Mouse (Mus musculus) liver, embryonic 11.5 days (tissue): ENCODE data around the gene Mrtfa. TPM values are rescaled to one million over a fixed set of nuclear protein-coding genes. Genes with fewer than 3 reads are reported as not detected.

Source experiments
- ATAC-seq: fragments of 200-750 bp; cut with Nextera tagmentation; replicated peaks from 2 replicates; pipeline ENCODE4 v1.8.0; 2017; ENCODE audit warnings: moderate number of reproducible peaks, mild to moderate bottlenecking, moderate TSS enrichment, moderate library complexity; ENCODE audit not compliant: low FRiP score
- DNase-seq: peaks from one replicate; pipeline ENCODE4 v3.0.0-alpha.2; 2017; ENCODE audit warnings: low spot score
- H3K27ac ChIP-seq: fragments of 300-500 bp; sonication (generic); 2 replicates; pipeline ENCODE4 v1.5.1; 2014; ENCODE audit warnings: mild to moderate bottlenecking, low read depth, low read length, control low read depth
- H3K27me3 ChIP-seq: fragments of 300-500 bp; sonication (generic); replicated peaks from 2 replicates; pipeline ENCODE4 v1.6.1; 2014; ENCODE audit warnings: low read length, mixed read lengths; ENCODE audit not compliant: control insufficient read depth, insufficient read depth
- H3K36me3 ChIP-seq: fragments of 300-500 bp; sonication (generic); 2 replicates; pipeline ENCODE4 v1.6.1; 2014; ENCODE audit warnings: mild to moderate bottlenecking, low read length, moderate library complexity, mixed read lengths; ENCODE audit not compliant: control insufficient read depth, insufficient read depth
- H3K4me1 ChIP-seq: fragments of 300-500 bp; sonication (generic); replicated peaks from 2 replicates; pipeline ENCODE4 v1.6.1; 2014; ENCODE audit warnings: low read length, mixed read lengths; ENCODE audit not compliant: control insufficient read depth, insufficient read depth
- H3K4me2 ChIP-seq: fragments of 300-500 bp; sonication (generic); 2 replicates; pipeline ENCODE4 v1.6.1; 2014; ENCODE audit warnings: mild to moderate bottlenecking, control low read depth, moderate library complexity
- H3K4me3 ChIP-seq: fragments of 300-500 bp; sonication (generic); 2 replicates; pipeline ENCODE4 v1.5.1; 2014; ENCODE audit warnings: low read depth, low read length, control low read depth
- H3K9ac ChIP-seq: fragments of 300-500 bp; sonication (generic); 2 replicates; pipeline ENCODE4 v1.6.1; 2014; ENCODE audit warnings: low read depth, low read length, control low read depth
- H3K9me3 ChIP-seq: fragments of 300-500 bp; sonication (generic); 2 replicates; pipeline ENCODE4 v1.6.1; 2016; ENCODE audit warnings: low read length, inconsistent platforms, mixed read lengths; ENCODE audit not compliant: control insufficient read depth
- WGBS: fragments of 180-500 bp; shearing (Covaris S2); extraction: QIAGEN DNeasy Blood & Tissue Kit; methylation state at CpG from one replicate; pipeline ENCODE4 v1.1.7; 2014; 5-methylcytosine and 5-hydroxymethylcytosine counted together
- polyA plus RNA-seq: library from polyadenylated mRNA; unstranded; fragments of >200 nt; fragmentation: Nextera tagmentation; extraction: Ambion mirVana; gene quantifications from 2 replicates; pipeline ENCODE4 v1.2.1, GENCODE M21; 2014

Mrtfa gene
- polyA plus RNA-seq, 1 experiment from 2014 or later, result 20.6 TPM

GRCm38 (mm10) chr15:81192316-81192715 is 1.8 kb upstream of the Mrtfa start:
- WGBS, result 78% methylated on average over 5 of the region's 5 CpGs
- no peak for DNase-seq
- no peaks in the 10 kb centered on the region for H3K36me3 ChIP-seq
- no peak overlapping the region for H3K4me2 ChIP-seq
- no peak overlapping the region for H3K9ac ChIP-seq
- no peaks in the 10 kb centered on the region for H3K4me1 ChIP-seq
- H3K27ac ChIP-seq, result no peak overlapping the region
- H3K27me3 ChIP-seq, result no peaks in the 10 kb centered on the region
- no peaks in the 10 kb centered on the region for H3K9me3 ChIP-seq
- no peak for ATAC-seq
- H3K4me3 ChIP-seq, result no peak overlapping the region

DNA sequence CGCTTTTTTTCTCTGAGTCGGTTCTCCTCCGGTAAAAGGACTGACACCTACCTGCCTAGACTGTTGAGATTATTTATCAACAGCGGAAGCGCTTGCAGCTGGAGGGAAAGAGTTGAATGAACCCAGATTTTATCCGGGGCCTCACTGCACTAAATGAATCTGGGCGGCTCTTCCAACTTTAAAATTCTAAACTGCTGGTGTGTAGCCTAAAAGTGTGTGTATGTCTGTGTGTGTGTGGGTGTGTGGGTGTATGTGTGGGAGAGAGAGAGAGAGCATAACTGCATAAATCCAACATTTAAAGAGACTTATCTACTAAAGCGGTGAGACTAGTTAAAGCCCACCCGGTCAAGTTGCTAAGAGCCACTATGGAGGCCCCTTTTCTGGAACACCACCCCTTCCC is 746 bp upstream of the Mrtfa start:
- DNase-seq (no peak), ATAC-seq (no peak)
- Histone ChIP-seq H3K27me3 (no peaks in the 10 kb centered on the region), H3K4me2 (peak overlapping the region; percentile 77), H3K27ac (no peak overlapping the region), H3K4me1 (0 out of 2 replicates have a peak, but pooled peaks cover 3% of the 10 kb centered on the region), H3K9ac (peak overlapping the region; percentile 64), H3K4me3 (peak overlapping the region; percentile 63), H3K9me3 (no peaks in the 10 kb centered on the region), H3K36me3 (no peaks in the 10 kb centered on the region)
- WGBS, result 24% methylated on average over 9 of the region's 9 CpGs

- WGBS, result 1% methylated on average over 44 of the region's 46 CpGs
Measured at GRCm38 (mm10) chr15:81190011-81190629, 437 bp downstream of the Mrtfa start.

DNA sequence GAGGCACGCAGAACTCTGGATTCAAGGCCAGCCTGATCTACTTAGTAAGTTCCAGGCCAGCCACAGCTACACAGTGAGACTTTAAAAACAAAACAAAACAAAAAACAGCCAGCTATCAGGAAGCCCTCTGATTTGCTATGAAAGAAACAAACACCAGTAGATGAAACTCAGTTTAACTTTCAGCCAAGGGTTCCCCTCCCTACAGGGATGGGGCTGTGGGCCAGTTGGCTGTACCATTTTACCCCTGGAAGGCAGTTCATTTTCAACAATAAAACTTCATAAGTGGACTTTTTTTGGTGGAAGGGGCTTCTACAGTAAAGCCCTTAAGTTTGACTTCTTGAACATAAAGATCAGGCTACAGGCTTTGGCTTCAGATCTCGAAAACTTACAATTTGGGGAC is 1.5 kb downstream of the Mrtfa start:
- Histone ChIP-seq H3K4me2 (no peak overlapping the region), H3K4me1 (0 out of 2 replicates have a peak, but pooled peaks cover 3% of the 10 kb centered on the region), H3K9ac (no peak overlapping the region), H3K27ac (no peak overlapping the region), H3K27me3 (no peaks in the 10 kb centered on the region), H3K36me3 (no peaks in the 10 kb centered on the region), H3K4me3 (no peak overlapping the region), H3K9me3 (no peaks in the 10 kb centered on the region)
- ATAC-seq (no peak), DNase-seq (no peak)
- 94% methylated on average over 2 of the region's 2 CpGs for WGBS

More at GRCm38 (mm10) chr15:81190011-81190629, 437 bp downstream of the Mrtfa start:
- H3K9ac ChIP-seq, result peak overlapping the region; percentile 65
- ATAC-seq (peak; percentile 49), DNase-seq (no peak)
- no peaks in the 10 kb centered on the region for H3K27me3 ChIP-seq
- H3K4me1 ChIP-seq, result 0 out of 2 replicates have a peak, but pooled peaks cover 3% of the 10 kb centered on the region
- peak overlapping the region; percentile 8; the same call in 1 of the 2 replicates for H3K27ac ChIP-seq
- H3K9me3 ChIP-seq, result no peaks in the 10 kb centered on the region
- peak overlapping the region; percentile 84 for H3K4me2 ChIP-seq
- H3K36me3 ChIP-seq, result no peaks in the 10 kb centered on the region
- peak overlapping the region; percentile 63 for H3K4me3 ChIP-seq

GRCm38 (mm10) chr15:81184913-81185312 is 5.6 kb downstream of the Mrtfa start:
- H3K27ac ChIP-seq, result no peak overlapping the region
- no peak overlapping the region for H3K9ac ChIP-seq
- H3K9me3 ChIP-seq, result no peaks in the 10 kb centered on the region
- no peak overlapping the region for H3K4me2 ChIP-seq
- H3K36me3 ChIP-seq, result no peaks in the 10 kb centered on the region
- 0 out of 2 replicates have a peak, but pooled peaks cover 5% of the 10 kb centered on the region for H3K4me1 ChIP-seq
- H3K27me3 ChIP-seq, result no peaks in the 10 kb centered on the region
- DNase-seq, result no peak
- H3K4me3 ChIP-seq, result no peak overlapping the region
- ATAC-seq, result no peak
- WGBS, result 84% methylated on average over 1 of the region's 1 CpGs

DNA sequence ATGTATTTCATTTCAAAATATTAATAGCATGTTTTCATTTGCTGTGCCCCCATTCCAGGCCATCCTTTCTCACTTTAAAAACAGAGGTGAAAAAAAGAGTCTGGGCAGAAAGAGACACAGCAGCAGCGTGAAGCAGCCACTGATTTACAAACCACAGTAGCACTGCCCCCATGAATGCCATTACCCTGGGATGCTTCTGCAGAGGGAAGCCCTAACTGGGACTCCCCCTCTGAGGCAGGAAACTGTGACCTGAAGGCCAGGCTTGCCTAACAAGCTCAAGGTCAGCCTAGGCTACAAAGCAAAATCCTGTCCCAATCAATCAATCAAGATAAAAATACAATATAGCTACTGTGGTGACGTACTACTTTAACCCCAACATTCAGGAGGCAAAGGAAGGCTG is 9.3 kb downstream of the Mrtfa start:
- Histone ChIP-seq H3K36me3 (no peaks in the 10 kb centered on the region), H3K4me2 (no peak overlapping the region), H3K4me1 (0 out of 2 replicates have a peak, but pooled peaks cover 2% of the 10 kb centered on the region), H3K4me3 (no peak overlapping the region), H3K9me3 (no peaks in the 10 kb centered on the region), H3K27ac (no peak overlapping the region), H3K27me3 (no peaks in the 10 kb centered on the region), H3K9ac (no peak overlapping the region)
- DNase-seq, result no peak
- WGBS, result 52% methylated on average over 2 of the region's 2 CpGs
- no peak for ATAC-seq

DNA sequence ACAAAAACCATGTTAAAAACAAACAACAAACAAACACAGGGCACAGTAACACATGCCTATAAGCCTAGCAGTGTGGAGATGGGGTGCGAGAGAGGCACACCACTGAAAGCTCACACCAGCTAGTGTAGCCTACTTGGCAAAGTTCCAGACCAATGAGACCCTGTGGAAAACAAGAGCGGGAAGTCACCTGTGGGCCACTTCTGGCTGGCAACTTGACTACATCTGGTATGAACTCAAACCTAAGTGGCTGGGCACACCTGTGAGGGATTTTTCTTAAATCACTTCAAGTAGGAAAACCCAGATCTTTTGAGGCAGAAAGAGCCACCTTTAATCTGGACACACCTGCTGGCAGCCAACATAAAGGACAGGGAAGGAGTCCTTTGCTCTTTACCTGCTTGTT is 11.0 kb downstream of the Mrtfa start:
- Histone ChIP-seq H3K9me3 (no peaks in the 10 kb centered on the region), H3K27me3 (no peaks in the 10 kb centered on the region), H3K9ac (no peak overlapping the region), H3K36me3 (no peaks in the 10 kb centered on the region), H3K4me3 (no peak overlapping the region), H3K4me1 (0 out of 2 replicates have a peak, but pooled peaks cover 2% of the 10 kb centered on the region), H3K27ac (no peak overlapping the region), H3K4me2 (no peak overlapping the region)
- WGBS, result 90% methylated on average over 2 of the region's 2 CpGs
- DNase-seq, result no peak
- no peak for ATAC-seq

DNA sequence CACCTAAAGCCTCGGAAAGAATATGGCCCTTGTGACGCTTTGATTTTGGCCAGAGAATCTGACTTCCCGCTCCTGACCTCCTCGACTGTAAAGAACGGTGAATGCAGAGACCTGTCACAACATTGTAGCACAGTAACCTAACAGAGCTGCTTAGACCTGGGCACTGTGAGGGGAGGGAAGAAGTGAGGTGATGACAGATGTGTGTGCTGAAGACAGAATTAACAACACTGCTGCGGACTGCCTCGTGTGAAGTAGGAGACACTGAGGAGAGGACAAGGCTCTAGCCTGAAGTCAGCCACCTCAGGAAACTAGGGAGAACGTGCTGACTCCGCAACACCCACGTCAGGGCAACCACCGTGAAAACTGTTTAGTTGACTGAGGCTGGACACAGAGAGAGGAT is 11.9 kb downstream of the Mrtfa start:
- H3K4me1 ChIP-seq, result peaks cover 2% of the 10 kb centered on the region; the same call in 1 of the 2 replicates

GRCm38 (mm10) chr15:81177860-81178259 is 12.7 kb downstream of the Mrtfa start:
- no peaks in the 10 kb centered on the region for H3K36me3 ChIP-seq
- H3K4me2 ChIP-seq, result no peak overlapping the region
- DNase-seq (no peak), ATAC-seq (no peak)
- H3K27me3 ChIP-seq, result no peaks in the 10 kb centered on the region
- WGBS, result 88% methylated on average over 7 of the region's 7 CpGs
- no peak overlapping the region for H3K9ac ChIP-seq
- no peak overlapping the region for H3K4me3 ChIP-seq
- no peaks in the 10 kb centered on the region for H3K9me3 ChIP-seq
- no peak overlapping the region for H3K27ac ChIP-seq
- peaks cover 2% of the 10 kb centered on the region; the same call in 1 of the 2 replicates for H3K4me1 ChIP-seq

More for the DNA sequence above, 11.9 kb downstream of the Mrtfa start:
- WGBS, result 74% methylated on average over 11 of the region's 11 CpGs
- no peak overlapping the region for H3K9ac ChIP-seq
- H3K4me2 ChIP-seq, result no peak overlapping the region
- ATAC-seq, result no peak
- H3K9me3 ChIP-seq, result no peaks in the 10 kb centered on the region
- no peak for DNase-seq
- no peak overlapping the region for H3K4me3 ChIP-seq
- no peaks in the 10 kb centered on the region for H3K27me3 ChIP-seq
- H3K36me3 ChIP-seq, result no peaks in the 10 kb centered on the region
- no peak overlapping the region for H3K27ac ChIP-seq
